Mouse (Mus musculus) monocyte, adult 2 months (primary cell): ENCODE data around the gene Pced1b.

Experiments used
- DNase-seq, 2 experiments: peaks; one replicate each; pipeline ENCODE4 v3.0.0; 2022; ENCODE audit warnings: low spot score in 2 of 2, low read depth in 1 of 2

The Pced1b gene

GRCm38 (mm10) chr15:97285665-97286212, 38.8 kb downstream of the Pced1b start:
- no peak for DNase-seq

- DNase-seq = no peak
These were observed 39.8 kb downstream of the Pced1b start for GRCm38 (mm10) chr15:97286731-97287130.

GRCm38 (mm10) chr15:97287436-97288143, 40.7 kb downstream of the Pced1b start:
- no peak for DNase-seq

GRCm38 (mm10) chr15:97288690-97289089, 41.8 kb downstream of the Pced1b start:
- no peak for DNase-seq

GRCm38 (mm10) chr15:97289176-97289575, 42.3 kb downstream of the Pced1b start:
- DNase-seq = no peak

- DNase-seq = no peak
These were observed 43.4 kb downstream of the Pced1b start for GRCm38 (mm10) chr15:97290351-97290750.

GRCm38 (mm10) chr15:97291291-97292050, 44.6 kb downstream of the Pced1b start:
- no peak for DNase-seq

- no peak for DNase-seq
These were observed 61.0 kb downstream of the Pced1b start for GRCm38 (mm10) chr15:97307935-97308334.

GRCm38 (mm10) chr15:97309533-97309932, 62.6 kb downstream of the Pced1b start:
- DNase-seq = no peak

GRCm38 (mm10) chr15:97310251-97310650, 63.3 kb downstream of the Pced1b start:
- no peak for DNase-seq

- no peak for DNase-seq
These were observed 64.3 kb downstream of the Pced1b start for GRCm38 (mm10) chr15:97311211-97311610.

GRCm38 (mm10) chr15:97311937-97312336, 65.0 kb downstream of the Pced1b start:
- DNase-seq = no peak

GRCm38 (mm10) chr15:97314720-97315421, 68.0 kb downstream of the Pced1b start:
- no peak for DNase-seq

- no peak for DNase-seq
These were observed 68.5 kb downstream of the Pced1b start for GRCm38 (mm10) chr15:97315422-97315757.

GRCm38 (mm10) chr15:97318365-97319001, 71.6 kb downstream of the Pced1b start:
- DNase-seq = no peak

- no peak for DNase-seq
These were observed 75.9 kb downstream of the Pced1b start for GRCm38 (mm10) chr15:97322821-97323220.

- no peak for DNase-seq
These were observed 76.6 kb downstream of the Pced1b start for GRCm38 (mm10) chr15:97323466-97323865.

- no peak for DNase-seq
These were observed 77.4 kb downstream of the Pced1b start for GRCm38 (mm10) chr15:97324311-97324710.

- DNase-seq = peak in 1 of 2 experiments; percentile 28
These were observed 80.7 kb downstream of the Pced1b start for GRCm38 (mm10) chr15:97327500-97328081.

GRCm38 (mm10) chr15:97332582-97332981, 85.7 kb downstream of the Pced1b start:
- no peak for DNase-seq
